Mouse (Mus musculus) macrophage (primary cell): ENCODE results near the gene Csf1. TPM values are rescaled to one million over a fixed set of nuclear protein-coding genes. Genes with fewer than 3 reads are reported as not detected.

Source experiments
- H3K27ac ChIP-seq: fragments of 350-480 bp; formaldehyde crosslinking; 2 replicates; pipeline ENCODE4 v1.9.0; 2021
- H3K36me3 ChIP-seq: fragments of 350-480 bp; formaldehyde crosslinking; 2 replicates; pipeline ENCODE4 v1.9.0; 2021; ENCODE audit errors: inconsistent target
- H3K4me3 ChIP-seq: fragments of 350-480 bp; formaldehyde crosslinking; 2 replicates; pipeline ENCODE4 v1.9.0; 2021; ENCODE audit errors: inconsistent target
- H3K79me2 ChIP-seq: fragments of 350-480 bp; formaldehyde crosslinking; 2 replicates; pipeline ENCODE4 v1.9.0; 2021; ENCODE audit errors: inconsistent target
- WGBS: methylation state at CpG from one replicate; pipeline ENCODE4 v1.1.7; 2026; ENCODE audit warnings: inconsistent platforms; ENCODE audit not compliant: missing documents; 5-methylcytosine and 5-hydroxymethylcytosine counted together
- polyA plus RNA-seq: library from polyadenylated mRNA; stranded (reverse); fragments of 250-400 nt; gene quantifications from 3 replicates; pipeline ENCODE4 v1.2.4, GENCODE M21; 2018; ENCODE audit warnings: inconsistent platforms

The Csf1 gene
- polyA plus RNA-seq, 1 experiment from 2014 or later, result 21.9 TPM

DNA sequence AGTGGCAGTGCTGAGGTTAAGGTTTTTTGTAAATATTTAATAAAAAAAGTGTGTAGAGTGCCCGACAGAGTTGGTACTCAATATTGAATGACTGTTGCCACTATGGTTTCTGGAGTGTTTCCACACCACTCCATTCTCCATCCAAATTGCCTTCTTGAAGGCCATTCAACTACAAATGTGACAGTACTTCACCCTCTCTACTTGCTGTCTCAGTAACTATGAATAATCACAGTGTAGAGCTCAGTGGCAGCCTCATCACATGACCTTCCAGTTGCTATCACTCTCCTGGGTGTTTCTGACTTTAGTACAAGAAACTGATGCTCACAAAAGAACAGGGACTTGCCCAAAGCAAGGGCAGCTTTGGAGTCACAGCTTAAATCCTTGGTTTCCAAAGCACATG, 44.3 kb downstream of the Csf1 start:
- 91% methylated on average over 1 of the region's 1 CpGs for WGBS
- Histone ChIP-seq H3K4me3 (no peak overlapping the region), H3K36me3 (no peaks in the 10 kb centered on the region), H3K79me2 (no peaks in the 10 kb centered on the region), H3K27ac (no peak overlapping the region)

GRCm38 (mm10) chr3:107714276-107714933, 45.9 kb downstream of the Csf1 start:
- Histone ChIP-seq H3K4me3 (no peak overlapping the region), H3K79me2 (no peaks in the 10 kb centered on the region), H3K36me3 (no peaks in the 10 kb centered on the region), H3K27ac (no peak overlapping the region)
- WGBS, result 97% methylated on average over 5 of the region's 5 CpGs

DNA sequence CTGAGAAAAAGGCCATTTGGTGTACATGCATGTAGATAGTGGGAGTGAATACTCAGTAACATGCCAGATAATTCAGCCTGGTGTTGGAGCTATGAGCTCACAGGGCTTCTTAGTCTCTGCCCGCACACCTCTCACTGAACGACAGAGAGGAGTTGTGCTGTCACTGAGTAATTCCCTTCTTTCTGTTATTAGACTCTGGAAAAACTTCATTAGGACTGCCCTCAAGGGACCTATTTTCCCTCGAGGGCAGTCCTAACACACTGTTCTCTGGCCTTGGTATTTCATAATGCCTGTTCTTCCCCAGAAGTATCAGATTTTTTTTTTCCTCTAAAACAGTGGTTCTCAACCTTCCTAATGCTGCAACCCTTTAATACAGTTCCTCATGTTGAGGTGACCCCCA, 48.2 kb downstream of the Csf1 start:
- H3K4me3 ChIP-seq, result no peak overlapping the region
- 69% methylated on average over 3 of the region's 3 CpGs for WGBS
- no peak overlapping the region for H3K27ac ChIP-seq
- H3K36me3 ChIP-seq, result no peaks in the 10 kb centered on the region
- no peaks in the 10 kb centered on the region for H3K79me2 ChIP-seq

DNA sequence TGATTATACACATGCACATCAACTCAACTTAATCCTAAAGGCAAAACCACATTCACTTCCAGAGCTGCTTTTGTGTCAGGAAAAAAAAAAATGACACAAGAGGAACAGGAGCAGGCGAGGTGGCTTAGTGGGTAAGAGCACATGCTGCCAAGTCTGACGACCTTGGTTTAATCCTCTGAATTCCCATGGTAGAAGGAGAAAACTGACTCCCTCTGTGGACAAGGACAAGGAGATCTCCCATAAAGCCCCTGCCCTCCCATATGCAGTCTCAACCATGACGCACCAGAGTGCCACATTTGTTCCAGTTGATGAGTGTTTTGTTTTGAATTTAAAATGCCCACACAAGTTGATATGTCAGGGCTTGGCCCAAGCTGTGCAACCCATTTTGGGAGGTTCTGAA, 51.1 kb downstream of the Csf1 start:
- WGBS, result 96% methylated on average over 3 of the region's 3 CpGs
- no peak overlapping the region for H3K27ac ChIP-seq

GRCm38 (mm10) chr3:107707239-107707638, 53.0 kb downstream of the Csf1 start:
- Histone ChIP-seq H3K36me3 (no peaks in the 10 kb centered on the region), H3K4me3 (no peak overlapping the region), H3K27ac (no peak overlapping the region), H3K79me2 (no peaks in the 10 kb centered on the region)
- WGBS, result 91% methylated on average over 4 of the region's 4 CpGs

More for the DNA sequence above, 51.1 kb downstream of the Csf1 start:
- H3K4me3 ChIP-seq, result no peak overlapping the region
- no peaks in the 10 kb centered on the region for H3K79me2 ChIP-seq
- H3K36me3 ChIP-seq, result no peaks in the 10 kb centered on the region

- Histone ChIP-seq H3K4me3 (no peak overlapping the region), H3K27ac (no peak overlapping the region), H3K36me3 (no peaks in the 10 kb centered on the region), H3K79me2 (no peaks in the 10 kb centered on the region)
- 0% methylated on average over 2 of the region's 2 CpGs for WGBS
Observed at GRCm38 (mm10) chr3:107706164-107706563, 54.1 kb downstream of the Csf1 start.

DNA sequence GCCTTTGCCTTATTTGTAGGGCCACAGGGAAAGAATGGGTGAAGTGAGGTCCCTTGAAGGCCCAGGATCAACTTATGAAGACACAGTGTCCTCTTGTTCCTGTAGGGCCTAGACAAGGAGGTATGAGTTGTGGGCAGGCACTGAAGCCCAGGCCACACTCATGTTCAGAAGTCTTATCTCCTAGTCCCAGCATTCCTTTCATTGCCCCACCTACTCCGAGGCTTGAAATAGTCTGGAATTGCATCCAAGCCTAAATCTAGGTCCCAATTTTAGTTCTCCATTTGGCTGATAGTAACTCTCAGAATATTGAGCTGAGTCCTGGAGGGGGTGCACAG, 55.9 kb downstream of the Csf1 start:
- Histone ChIP-seq H3K36me3 (no peaks in the 10 kb centered on the region), H3K79me2 (no peaks in the 10 kb centered on the region), H3K4me3 (no peak overlapping the region), H3K27ac (no peak overlapping the region)
- WGBS, result 82% methylated on average over 1 of the region's 1 CpGs

DNA sequence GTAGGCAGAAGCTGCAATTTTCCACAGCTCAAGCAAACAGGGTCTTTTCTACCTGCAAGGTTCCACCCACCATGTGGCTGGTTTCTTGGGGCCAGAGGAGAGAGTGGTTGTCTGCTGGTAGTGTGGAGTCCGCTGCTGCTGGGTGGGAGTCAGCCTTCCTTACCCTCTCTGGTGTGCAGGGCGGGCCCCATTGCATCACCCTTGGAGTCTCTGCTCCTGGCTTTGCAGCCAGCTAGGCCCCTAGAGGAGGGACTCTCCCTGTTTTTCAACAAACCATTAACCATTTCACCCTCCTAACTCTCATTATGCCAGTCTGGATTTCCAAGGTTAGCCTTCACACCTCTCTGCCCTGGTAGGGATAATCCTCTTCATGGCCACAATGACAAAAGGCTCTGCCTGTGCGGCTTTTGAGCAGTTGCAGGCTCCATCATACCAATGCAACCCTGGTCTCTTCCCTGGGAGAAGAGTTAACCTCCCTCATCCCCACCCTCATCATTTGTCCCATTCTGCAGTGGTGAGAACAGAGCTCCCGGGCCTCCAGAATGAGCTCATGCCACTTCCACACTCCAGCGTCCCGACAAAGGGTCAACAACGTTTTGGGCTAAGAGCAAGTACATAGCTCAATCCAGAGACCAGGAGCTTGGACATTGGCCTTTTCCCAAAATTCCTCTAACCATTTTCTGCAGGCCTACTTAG, 56.4 kb downstream of the Csf1 start:
- WGBS, result 92% methylated on average over 7 of the region's 7 CpGs
- no peaks in the 10 kb centered on the region for H3K79me2 ChIP-seq
- no peak overlapping the region for H3K27ac ChIP-seq
- H3K36me3 ChIP-seq, result no peaks in the 10 kb centered on the region
- no peak overlapping the region for H3K4me3 ChIP-seq

GRCm38 (mm10) chr3:107701767-107702394, 58.4 kb downstream of the Csf1 start:
- H3K36me3 ChIP-seq, result no peaks in the 10 kb centered on the region
- 100% methylated on average over 1 of the region's 1 CpGs for WGBS
- no peak overlapping the region for H3K27ac ChIP-seq
- H3K79me2 ChIP-seq, result no peaks in the 10 kb centered on the region
- H3K4me3 ChIP-seq, result no peak overlapping the region

GRCm38 (mm10) chr3:107700625-107701024, 59.6 kb downstream of the Csf1 start:
- no peaks in the 10 kb centered on the region for H3K36me3 ChIP-seq
- 89% methylated on average over 2 of the region's 2 CpGs for WGBS
- no peak overlapping the region for H3K4me3 ChIP-seq
- no peak overlapping the region for H3K27ac ChIP-seq
- H3K79me2 ChIP-seq, result peaks cover 3% of the 10 kb centered on the region

- Histone ChIP-seq H3K36me3 (no peaks in the 10 kb centered on the region), H3K79me2 (peaks cover 40% of the 10 kb centered on the region), H3K27ac (no peak overlapping the region), H3K4me3 (no peak overlapping the region)
- WGBS, result 66% methylated on average over 3 of the region's 3 CpGs
Observed at GRCm38 (mm10) chr3:107696910-107697309, 63.4 kb downstream of the Csf1 start.

DNA sequence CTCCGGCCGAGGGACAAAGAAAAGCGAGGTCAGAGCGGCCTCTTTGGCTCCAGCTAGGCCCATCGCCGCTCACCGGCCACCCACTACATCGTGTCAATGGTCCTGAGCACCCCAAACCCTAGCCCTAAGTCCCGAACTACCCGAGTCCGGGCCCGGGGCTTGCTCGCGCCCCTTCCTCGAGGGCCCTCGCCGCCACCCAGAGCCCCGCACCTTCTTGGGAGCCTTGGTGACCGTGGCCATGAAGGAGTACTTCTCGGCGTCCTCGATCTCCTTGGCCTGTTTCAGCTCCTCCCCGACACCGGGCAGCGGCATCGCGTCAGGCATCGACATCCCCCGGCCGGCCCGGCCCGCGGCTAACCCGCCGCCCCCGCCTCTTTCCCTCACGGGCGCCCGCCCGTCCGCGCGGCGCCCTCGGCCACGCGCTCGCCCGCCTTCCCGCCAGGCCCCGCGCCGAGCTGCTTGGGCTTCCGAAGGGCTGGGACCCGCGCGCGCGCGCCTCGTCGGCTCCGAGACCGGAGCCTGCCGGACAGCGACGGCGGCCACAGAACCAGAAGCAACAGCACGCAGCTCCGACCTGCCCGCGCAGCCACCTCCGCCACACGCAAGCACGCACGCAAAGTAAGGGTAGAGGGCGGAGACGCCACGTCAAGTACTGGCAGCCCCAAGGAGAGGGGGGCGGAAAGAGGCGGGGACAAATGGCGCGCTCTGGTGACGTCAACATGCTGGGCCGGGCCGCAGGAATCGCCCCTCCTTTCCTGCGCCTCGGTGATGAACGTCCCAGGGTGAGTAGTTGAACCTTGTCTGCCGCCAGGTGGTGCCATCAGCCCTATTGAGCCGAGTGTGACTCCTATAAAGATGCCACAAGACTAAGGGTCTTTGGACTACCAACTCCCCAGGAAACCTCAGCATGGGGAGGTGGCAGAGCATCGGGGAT, 64.1 kb downstream of the Csf1 start, which contains the start of gene Ahcyl1:
Ahcyl1 (minus strand) TSS at position 613 of the 934 bp plus-strand sequence.
- Histone ChIP-seq H3K79me2 (peaks cover 47% of the 10 kb centered on the region), H3K4me3 (peak within 1 kb of the TSS; percentile 70), H3K36me3 (no peaks in the 10 kb centered on the region), H3K27ac (peak within 1 kb of the TSS; percentile 52)
- 1% methylated on average over 80 of the region's 93 CpGs for WGBS

- H3K4me3 ChIP-seq, result peak overlapping the region; percentile 70
- H3K79me2 ChIP-seq, result peaks cover 55% of the 10 kb centered on the region
- H3K27ac ChIP-seq, result peak overlapping the region; percentile 52
- 8% methylated on average over 16 of the region's 16 CpGs for WGBS
- H3K36me3 ChIP-seq, result no peaks in the 10 kb centered on the region
Observed at GRCm38 (mm10) chr3:107695219-107695947, 64.9 kb downstream of the Csf1 start.
